15 mouse cellular contexts compared by ENCODE assay signal in genomic region chr17:30241720-30242322, GRCm38 (mm10).
DNase-seq lines count a peak whose midpoint lies in the region; ATAC-seq and TF ChIP-seq lines count a peak whose summit lies in the region.
"Had no signal": no experiment of that assay in that cellular context is flagged by ENCODE, and none has a peak within 500 bp of the region (broad histone marks: within the 10 kb centered on the region; RNA-seq: fewer than 3 reads in every experiment).

No protein-coding gene starts in this region.

- no peaks in the 10 kb centered on the region for H3K9me3 ChIP-seq in embryonic facial prominence, embryonic 14.5 days (ENCODE audit: control insufficient read depth, low read length)
- no peaks in the 10 kb centered on the region for H3K9me3 ChIP-seq in embryonic facial prominence, embryonic 10.5 days
- H3K9me3 ChIP-seq in midbrain, embryonic 10.5 days (replicated peaks): no peaks in the 10 kb centered on the region
- no peaks in the 10 kb centered on the region for H3K9me3 ChIP-seq in midbrain, embryonic 11.5 days (ENCODE audit: control insufficient read depth, low read length)
- H3K9me3 ChIP-seq in forebrain, postnatal 0 days (ENCODE audit: low read length): no peaks in the 10 kb centered on the region
- H3K9me3 ChIP-seq: G1E; intestine, embryonic 15.5 days; limb, embryonic 13.5 days; lung, embryonic 15.5 days had no signal

- DNase-seq in embryonic facial prominence, embryonic 14.5 days (ENCODE audit: low spot score): no peak
- no peak for DNase-seq in embryonic facial prominence, embryonic 10.5 days (ENCODE audit: low spot score)
- no peak for DNase-seq in midbrain, embryonic 10.5 days (ENCODE audit: low spot score)
- no peak for DNase-seq in midbrain, embryonic 11.5 days (ENCODE audit: low spot score, missing footprints)
- peak; percentile 70 for DNase-seq in forebrain, postnatal 0 days
- DNase-seq in retina, embryonic 14.5 days (ENCODE audit: low spot score): peak; percentile 64
- DNase-seq in kidney, adult 2 months: no peak
- DNase-seq: gastrocnemius, postnatal 14 days; kidney, postnatal 14 days; right cerebral cortex, postnatal 25 days had no signal

- peak overlapping the region; percentile 27; the same call in 1 of the 2 replicates for H3K9ac ChIP-seq in embryonic facial prominence, embryonic 14.5 days (ENCODE audit: low read depth, low read length)
- no peak overlapping the region for H3K9ac ChIP-seq in midbrain, embryonic 11.5 days (ENCODE audit: low read length)
- no peak overlapping the region for H3K9ac ChIP-seq in forebrain, postnatal 0 days
- H3K9ac ChIP-seq: intestine, embryonic 15.5 days; limb, embryonic 13.5 days; lung, embryonic 15.5 days had no signal

- H3K36me3 ChIP-seq in embryonic facial prominence, embryonic 14.5 days (ENCODE audit: control insufficient read depth, insufficient read depth, low read length): no peaks in the 10 kb centered on the region
- H3K36me3 ChIP-seq in embryonic facial prominence, embryonic 10.5 days (replicated peaks): no peaks in the 10 kb centered on the region
- no peaks in the 10 kb centered on the region for H3K36me3 ChIP-seq in midbrain, embryonic 10.5 days
- H3K36me3 ChIP-seq in midbrain, embryonic 11.5 days (ENCODE audit: control insufficient read depth, insufficient read depth, low read length): no peaks in the 10 kb centered on the region
- no peaks in the 10 kb centered on the region for H3K36me3 ChIP-seq in forebrain, postnatal 0 days (ENCODE audit: insufficient read depth)
- no peaks in the 10 kb centered on the region for H3K36me3 ChIP-seq in kidney, adult 2 months (ENCODE audit: control insufficient read depth, insufficient read depth, low read length)
- H3K36me3 ChIP-seq: intestine, embryonic 15.5 days; limb, embryonic 13.5 days; lung, embryonic 15.5 days had no signal

- no peaks in the 10 kb centered on the region for H3K27me3 ChIP-seq in embryonic facial prominence, embryonic 14.5 days (replicated peaks; ENCODE audit: control insufficient read depth, insufficient read depth, low read length)
- no peaks in the 10 kb centered on the region for H3K27me3 ChIP-seq in embryonic facial prominence, embryonic 10.5 days (replicated peaks; ENCODE audit: low read depth, poor library complexity, severe bottlenecking)
- H3K27me3 ChIP-seq in midbrain, embryonic 10.5 days (ENCODE audit: low read depth, poor library complexity, severe bottlenecking): no peaks in the 10 kb centered on the region
- no peaks in the 10 kb centered on the region for H3K27me3 ChIP-seq in midbrain, embryonic 11.5 days (ENCODE audit: control insufficient read depth, insufficient read depth, low read length)
- H3K27me3 ChIP-seq in forebrain, postnatal 0 days (ENCODE audit: insufficient read depth, low read length): no peaks in the 10 kb centered on the region
- H3K27me3 ChIP-seq in kidney, adult 2 months (replicated peaks; ENCODE audit: control insufficient read depth, insufficient read depth, low read length): no peaks in the 10 kb centered on the region
- H3K27me3 ChIP-seq: intestine, embryonic 15.5 days; limb, embryonic 13.5 days; lung, embryonic 15.5 days had no signal

- H3K4me3 ChIP-seq in embryonic facial prominence, embryonic 14.5 days (ENCODE audit: low read depth, low read length): no peak overlapping the region
- H3K4me3 ChIP-seq in embryonic facial prominence, embryonic 10.5 days: no peak overlapping the region
- H3K4me3 ChIP-seq in midbrain, embryonic 10.5 days: no peak overlapping the region
- H3K4me3 ChIP-seq in midbrain, embryonic 11.5 days (ENCODE audit: low read depth, low read length): no peak overlapping the region
- no peak overlapping the region for H3K4me3 ChIP-seq in forebrain, postnatal 0 days (ENCODE audit: low read depth, low read length)
- H3K4me3 ChIP-seq in kidney, adult 2 months (ENCODE audit: insufficient read depth, low read depth, low read length): no peak overlapping the region
- H3K4me3 ChIP-seq: intestine, embryonic 15.5 days; limb, embryonic 13.5 days; lung, embryonic 15.5 days had no signal

- no peak overlapping the region for H3K27ac ChIP-seq in embryonic facial prominence, embryonic 14.5 days (replicated peaks; ENCODE audit: low read depth, low read length)
- H3K27ac ChIP-seq in embryonic facial prominence, embryonic 10.5 days (replicated peaks): no peak overlapping the region
- H3K27ac ChIP-seq in midbrain, embryonic 10.5 days (replicated peaks): peak overlapping the region; percentile 57; the same call in 1 of the 2 replicates
- H3K27ac ChIP-seq in midbrain, embryonic 11.5 days (ENCODE audit: low read depth, low read length): no peak overlapping the region
- no peak overlapping the region for H3K27ac ChIP-seq in forebrain, postnatal 0 days (ENCODE audit: low read depth, low read length)
- no peak overlapping the region for H3K27ac ChIP-seq in kidney, adult 2 months (ENCODE audit: insufficient read depth, low read depth, low read length)
- H3K27ac ChIP-seq: intestine, embryonic 15.5 days; limb, embryonic 13.5 days; lung, embryonic 15.5 days had no signal

- no peak overlapping the region for H3K4me2 ChIP-seq in embryonic facial prominence, embryonic 14.5 days (ENCODE audit: low read depth, low read length)
- H3K4me2 ChIP-seq in midbrain, embryonic 11.5 days: no peak overlapping the region
- no peak overlapping the region for H3K4me2 ChIP-seq in forebrain, postnatal 0 days (ENCODE audit: low read depth)
- H3K4me2 ChIP-seq: intestine, embryonic 15.5 days; limb, embryonic 13.5 days; lung, embryonic 15.5 days had no signal

- peaks cover 40% of the 10 kb centered on the region for H3K4me1 ChIP-seq in embryonic facial prominence, embryonic 14.5 days (ENCODE audit: control insufficient read depth, insufficient read depth, low read length)
- H3K4me1 ChIP-seq in embryonic facial prominence, embryonic 10.5 days: peaks cover 51% of the 10 kb centered on the region
- H3K4me1 ChIP-seq in midbrain, embryonic 10.5 days: peaks cover 40% of the 10 kb centered on the region
- peaks cover 9% of the 10 kb centered on the region for H3K4me1 ChIP-seq in midbrain, embryonic 11.5 days (ENCODE audit: control insufficient read depth, insufficient read depth, low read length)
- peaks cover 6% of the 10 kb centered on the region for H3K4me1 ChIP-seq in forebrain, postnatal 0 days (ENCODE audit: insufficient read depth)
- H3K4me1 ChIP-seq in kidney, adult 2 months (ENCODE audit: control insufficient read depth, insufficient read depth, low read length): no peaks in the 10 kb centered on the region; the same call in 1 of the 2 replicates

- WGBS in embryonic facial prominence, embryonic 14.5 days: 59% methylated on average over 17 of the region's 17 CpGs
- WGBS in embryonic facial prominence, embryonic 10.5 days: 83% methylated on average over 17 of the region's 17 CpGs
- 74% methylated on average over 17 of the region's 17 CpGs for WGBS in midbrain, embryonic 10.5 days
- 74% methylated on average over 17 of the region's 17 CpGs for WGBS in midbrain, embryonic 11.5 days
- WGBS in forebrain, postnatal 0 days: 30% methylated on average over 17 of the region's 17 CpGs
- 59% methylated on average over 17 of the region's 17 CpGs for WGBS in kidney, adult 2 months

- ATAC-seq in embryonic facial prominence, embryonic 14.5 days (ENCODE audit: low read depth): no peak
- no peak for ATAC-seq in midbrain, embryonic 11.5 days (ENCODE audit: low FRiP score)
- peak; percentile 68 for ATAC-seq in forebrain, postnatal 0 days
- no peak for ATAC-seq in activated CD4-positive, CD25-positive, alpha-beta regulatory T cell, adult 4 months
- ATAC-seq: intestine, embryonic 15.5 days had no signal

- TF ChIP-seq POLR2A in kidney, adult 2 months (IDR thresholded peaks at IDR 0.05; ENCODE audit: low read depth, low read length): no peak

- TF ChIP-seq CTCF in forebrain, postnatal 0 days (IDR thresholded peaks at IDR 0.05; ENCODE audit: low read depth): no peak
- TF ChIP-seq CTCF in kidney, adult 2 months (conservative IDR thresholded peaks at IDR 0.05; ENCODE audit: insufficient read depth, insufficient read length, low read depth, low read length): no peak

Comparison
In these comparisons a context has a peak if more than half of its experiments do, and no peak if none do; other contexts are left out.
1. DNase-seq: peak in forebrain, postnatal 0 days (single experiment) and retina, embryonic 14.5 days (single experiment); none in embryonic facial prominence, embryonic 14.5 days (single experiment), embryonic facial prominence, embryonic 10.5 days (single experiment), midbrain, embryonic 10.5 days (single experiment), midbrain, embryonic 11.5 days (single experiment) and kidney, adult 2 months (single experiment).